Mouse (Mus musculus) lung, adult 2 months (tissue): ENCODE measurements around the gene Znrf4.

ENCODE experiments used
- CTCF ChIP-seq: fragments of 200-500 bp; IDR thresholded peaks from 2 replicates; pipeline ENCODE4 v1.5.1; 2011; ENCODE audit warnings: mild to moderate bottlenecking, low read length, control low read depth; ENCODE audit not compliant: insufficient read depth
- POLR2A ChIP-seq: fragments of 200-500 bp; IDR thresholded peaks from 2 replicates; pipeline ENCODE4 v1.6.1; 2011; ENCODE audit warnings: low read depth, mild to moderate bottlenecking, control low read depth, low read length, borderline replicate concordance; ENCODE audit errors: extremely low read depth

DNA sequence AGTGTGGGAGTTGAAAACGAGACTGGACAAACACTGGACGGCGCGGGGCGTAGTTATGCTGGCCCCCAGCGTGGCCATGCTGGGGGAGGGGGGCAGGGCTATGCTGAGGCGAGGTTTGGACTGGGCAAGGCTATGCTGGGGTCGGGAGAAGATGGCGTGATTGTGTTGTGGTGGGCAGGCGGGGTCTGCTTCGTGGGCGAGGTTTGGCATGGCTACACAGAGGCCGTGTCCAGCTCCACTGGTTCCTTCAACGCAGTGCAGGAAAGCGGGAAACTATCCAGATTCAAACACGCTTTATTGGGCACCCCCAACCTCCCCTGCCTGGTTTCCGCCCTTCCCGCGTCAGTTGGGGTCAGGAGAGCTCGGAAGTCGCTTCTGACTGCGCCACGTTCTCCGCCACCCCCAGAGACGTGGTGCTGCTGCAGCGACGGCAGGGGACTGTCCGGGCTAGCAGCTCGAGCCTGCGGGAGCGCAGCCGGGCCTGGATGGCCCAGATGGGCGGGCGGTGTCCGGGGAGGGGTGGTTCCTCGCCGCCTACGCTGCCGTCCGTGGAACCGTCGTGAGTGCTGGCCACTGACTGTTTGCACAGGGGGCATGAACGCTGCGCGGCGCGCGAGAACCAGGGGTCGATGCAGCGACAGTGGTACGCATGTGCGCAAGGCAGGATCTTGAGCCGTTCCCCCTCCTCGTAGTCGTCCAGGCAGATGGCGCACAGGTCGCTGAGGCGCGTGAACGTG is 1.1 kb downstream of the Znrf4 start:
- no peak for TF ChIP-seq CTCF
- no peak for TF ChIP-seq POLR2A
